Mouse (Mus musculus) thymus, adult 2 months (tissue): ENCODE data around the gene Cypt14. TPM values are rescaled to one million over a fixed set of nuclear protein-coding genes. Genes with fewer than 3 reads are reported as not detected.
"Not testable (repeated sequence)": the region's sequence is repeated elsewhere in the genome, so short reads cannot be mapped to it uniquely, and the experiment has no call there.

Source experiments
- DNase-seq: peaks from one replicate; pipeline ENCODE4 v3.0.0; 2021
- H3K27ac ChIP-seq: fragments of 200-500 bp; 2 replicates; pipeline ENCODE4 v1.5.1; 2012; ENCODE audit warnings: low read length, control low read depth; ENCODE audit not compliant: control insufficient read depth, insufficient read depth
- H3K27me3 ChIP-seq: fragments of 200-500 bp; 2 replicates; pipeline ENCODE4 v1.6.1; 2012; ENCODE audit warnings: mild to moderate bottlenecking, low read length, moderate library complexity, mixed read lengths; ENCODE audit not compliant: control insufficient read depth, insufficient read depth
- H3K36me3 ChIP-seq: fragments of 200-500 bp; 2 replicates; pipeline ENCODE4 v1.6.1; 2012; ENCODE audit warnings: mild to moderate bottlenecking, low read length, moderate library complexity; ENCODE audit not compliant: control insufficient read depth, insufficient read depth
- H3K4me1 ChIP-seq: fragments of 200-500 bp; replicated peaks from 2 replicates; pipeline ENCODE4 v1.6.1; 2012; ENCODE audit warnings: low read length; ENCODE audit not compliant: control insufficient read depth, insufficient read depth
- H3K4me3 ChIP-seq: fragments of 200-500 bp; 2 replicates; pipeline ENCODE4 v1.5.1; 2012; ENCODE audit warnings: mild to moderate bottlenecking, low read length, control low read depth, moderate library complexity; ENCODE audit not compliant: control insufficient read depth, insufficient read depth
- WGBS: fragments of 180-500 bp; shearing (Covaris S2); methylation state at CpG from one replicate; pipeline ENCODE4 v1.1.7; 2018; 5-methylcytosine and 5-hydroxymethylcytosine counted together
- polyA plus RNA-seq: library from polyadenylated mRNA; depleted of rRNA; stranded (reverse); fragments of >200 nt; gene quantifications from 2 replicates; pipeline ENCODE4 v1.2.3, GENCODE M21; 2012; rRNA removed

Gene Cypt14
- polyA plus RNA-seq: not detected in 2 replicates

- not testable (repeated sequence) for H3K4me1 ChIP-seq, H3K27me3 ChIP-seq, H3K36me3 ChIP-seq, H3K27ac ChIP-seq, DNase-seq, H3K4me3 ChIP-seq
- WGBS: 76% methylated on average over 2 of the region's 2 CpGs
Measured at GRCm38 (mm10) chrX:39863504-39863903, at the start of gene Cypt14. Cypt14 (minus strand) TSS chrX:39863604.
